Mouse (Mus musculus) hindbrain, embryonic 13.5 days (tissue): ENCODE measurements at regions not wholly inside any gene's neighbourhood (a gene's known extent, or its start where the extent isn't known, plus 50 kb on each side); places are given as distances from the start of the nearest gene placed in this dataset.

Experiments
- ATAC-seq: fragments of 200-750 bp; cut with Nextera tagmentation; 2 replicates; pipeline ENCODE4 v1.8.0; 2017; ENCODE audit warnings: moderate TSS enrichment; ENCODE audit not compliant: low FRiP score
- H3K27ac ChIP-seq: fragments of 300-500 bp; sonication (generic); 2 replicates; pipeline ENCODE4 v1.5.1; 2015; ENCODE audit warnings: inconsistent platforms, mild to moderate bottlenecking, moderate library complexity
- H3K27me3 ChIP-seq: fragments of 300-500 bp; sonication (generic); 2 replicates; pipeline ENCODE4 v1.6.1; 2015; ENCODE audit warnings: mild to moderate bottlenecking, inconsistent platforms
- H3K36me3 ChIP-seq: fragments of 300-500 bp; sonication (generic); 2 replicates; pipeline ENCODE4 v1.6.1; 2015; ENCODE audit warnings: mild to moderate bottlenecking, inconsistent platforms
- H3K4me1 ChIP-seq: fragments of 300-500 bp; sonication (generic); replicated peaks from 2 replicates; pipeline ENCODE4 v1.6.1; 2015; ENCODE audit warnings: inconsistent platforms
- H3K4me2 ChIP-seq: fragments of 300-500 bp; sonication (generic); 2 replicates; pipeline ENCODE4 v1.6.1; 2015; ENCODE audit warnings: inconsistent platforms, mild to moderate bottlenecking, moderate library complexity
- H3K4me3 ChIP-seq: fragments of 300-500 bp; sonication (generic); 2 replicates; pipeline ENCODE4 v1.5.1; 2015; ENCODE audit warnings: mild to moderate bottlenecking, inconsistent platforms
- H3K9ac ChIP-seq: fragments of 300-500 bp; sonication (generic); 2 replicates; pipeline ENCODE4 v1.6.1; 2015; ENCODE audit warnings: mild to moderate bottlenecking, inconsistent platforms
- H3K9me3 ChIP-seq: fragments of 300-500 bp; sonication (generic); 2 replicates; pipeline ENCODE4 v1.6.1; 2016; ENCODE audit warnings: inconsistent platforms
- WGBS: fragments of 180-500 bp; shearing (Covaris S2); methylation state at CpG from one replicate; pipeline ENCODE4 v1.1.7; 2015; 5-methylcytosine and 5-hydroxymethylcytosine counted together

GRCm38 (mm10) chr6:89042478-89043239 is 140.6 kb downstream of the Tpra1 start:
- Histone ChIP-seq H3K9ac (no peak overlapping the region), H3K4me1 (peaks cover 8% of the 10 kb centered on the region; the same call in 1 of the 2 replicates), H3K9me3 (no peaks in the 10 kb centered on the region), H3K4me3 (no peak overlapping the region), H3K4me2 (no peak overlapping the region), H3K36me3 (no peaks in the 10 kb centered on the region), H3K27me3 (peaks cover 36% of the 10 kb centered on the region), H3K27ac (no peak overlapping the region)
- no peak for ATAC-seq
- WGBS: 71% methylated on average over 24 of the region's 24 CpGs

GRCm38 (mm10) chr6:89045436-89045966 is 143.4 kb downstream of the Tpra1 start:
- no peaks in the 10 kb centered on the region for H3K9me3 ChIP-seq
- H3K9ac ChIP-seq: no peak overlapping the region
- WGBS: 66% methylated on average over 4 of the region's 4 CpGs
- no peak overlapping the region for H3K4me3 ChIP-seq
- H3K36me3 ChIP-seq: no peaks in the 10 kb centered on the region
- H3K27me3 ChIP-seq: peaks cover 11% of the 10 kb centered on the region
- peaks cover 8% of the 10 kb centered on the region for H3K4me1 ChIP-seq
- H3K27ac ChIP-seq: no peak overlapping the region
- no peak for ATAC-seq
- no peak overlapping the region for H3K4me2 ChIP-seq

GRCm38 (mm10) chr6:89046476-89046875 is 144.4 kb downstream of the Tpra1 start:
- peaks cover 8% of the 10 kb centered on the region for H3K4me1 ChIP-seq
- H3K27me3 ChIP-seq: peaks cover 4% of the 10 kb centered on the region; the same call in 1 of the 2 replicates
- H3K36me3 ChIP-seq: no peaks in the 10 kb centered on the region
- ATAC-seq: no peak
- no peak overlapping the region for H3K9ac ChIP-seq
- H3K9me3 ChIP-seq: no peaks in the 10 kb centered on the region
- H3K27ac ChIP-seq: no peak overlapping the region
- 89% methylated on average over 2 of the region's 2 CpGs for WGBS
- H3K4me2 ChIP-seq: no peak overlapping the region
- H3K4me3 ChIP-seq: no peak overlapping the region

- 54% methylated on average over 6 of the region's 6 CpGs for WGBS
- Histone ChIP-seq H3K9ac (no peak overlapping the region), H3K4me1 (peaks cover 8% of the 10 kb centered on the region), H3K4me2 (no peak overlapping the region), H3K4me3 (no peak overlapping the region), H3K27me3 (peaks cover 3% of the 10 kb centered on the region; the same call in 1 of the 2 replicates), H3K9me3 (no peaks in the 10 kb centered on the region), H3K27ac (0 out of 2 replicates have a peak overlapping the region, but pooled peaks have one; percentile 1), H3K36me3 (no peaks in the 10 kb centered on the region)
- ATAC-seq: no peak
Measured at GRCm38 (mm10) chr6:89047629-89048332, 145.7 kb downstream of the Tpra1 start.

GRCm38 (mm10) chr6:89049290-89049689 is 147.2 kb downstream of the Tpra1 start:
- Histone ChIP-seq H3K9me3 (no peaks in the 10 kb centered on the region), H3K27me3 (no peaks in the 10 kb centered on the region), H3K36me3 (no peaks in the 10 kb centered on the region), H3K9ac (no peak overlapping the region), H3K27ac (no peak overlapping the region), H3K4me2 (no peak overlapping the region), H3K4me3 (no peak overlapping the region), H3K4me1 (peaks cover 8% of the 10 kb centered on the region)
- WGBS: 23% methylated on average over 1 of the region's 1 CpGs
- 0 out of 2 replicates have a peak, but pooled peaks have one; percentile 13 for ATAC-seq

GRCm38 (mm10) chr6:89050575-89051270 is 148.7 kb downstream of the Tpra1 start:
- Histone ChIP-seq H3K4me1 (peaks cover 8% of the 10 kb centered on the region), H3K4me2 (no peak overlapping the region), H3K9me3 (no peaks in the 10 kb centered on the region), H3K36me3 (no peaks in the 10 kb centered on the region), H3K4me3 (no peak overlapping the region), H3K27me3 (no peaks in the 10 kb centered on the region), H3K9ac (no peak overlapping the region), H3K27ac (no peak overlapping the region)
- ATAC-seq: no peak
- WGBS: 84% methylated on average over 13 of the region's 13 CpGs

- H3K36me3 ChIP-seq: no peaks in the 10 kb centered on the region
- H3K4me2 ChIP-seq: no peak overlapping the region
- no peak for ATAC-seq
- no peaks in the 10 kb centered on the region for H3K9me3 ChIP-seq
- no peak overlapping the region for H3K27ac ChIP-seq
- H3K9ac ChIP-seq: no peak overlapping the region
- peaks cover 2% of the 10 kb centered on the region for H3K4me1 ChIP-seq
- no peak overlapping the region for H3K4me3 ChIP-seq
- WGBS: 85% methylated on average over 9 of the region's 9 CpGs
- H3K27me3 ChIP-seq: no peaks in the 10 kb centered on the region
Measured at GRCm38 (mm10) chr6:89052758-89053460, 150.9 kb downstream of the Tpra1 start.

GRCm38 (mm10) chr6:89054060-89054459 is 152.0 kb downstream of the Tpra1 start:
- H3K9ac ChIP-seq: no peak overlapping the region
- H3K27ac ChIP-seq: no peak overlapping the region
- H3K4me1 ChIP-seq: no peaks in the 10 kb centered on the region
- no peaks in the 10 kb centered on the region for H3K27me3 ChIP-seq
- H3K9me3 ChIP-seq: no peaks in the 10 kb centered on the region
- no peak overlapping the region for H3K4me3 ChIP-seq
- ATAC-seq: no peak
- 73% methylated on average over 13 of the region's 13 CpGs for WGBS
- H3K4me2 ChIP-seq: no peak overlapping the region
- H3K36me3 ChIP-seq: no peaks in the 10 kb centered on the region

GRCm38 (mm10) chr6:89059431-89059975 is 157.5 kb downstream of the Tpra1 start:
- Histone ChIP-seq H3K4me2 (no peak overlapping the region), H3K4me3 (no peak overlapping the region), H3K4me1 (no peaks in the 10 kb centered on the region), H3K27me3 (0 out of 2 replicates have a peak, but pooled peaks cover 4% of the 10 kb centered on the region), H3K36me3 (no peaks in the 10 kb centered on the region), H3K27ac (no peak overlapping the region), H3K9ac (no peak overlapping the region), H3K9me3 (no peaks in the 10 kb centered on the region)
- WGBS: 64% methylated on average over 4 of the region's 4 CpGs
- no peak for ATAC-seq

GRCm38 (mm10) chr6:89064977-89065580 is 163.0 kb downstream of the Tpra1 start:
- 87% methylated on average over 7 of the region's 7 CpGs for WGBS
- Histone ChIP-seq H3K27ac (no peak overlapping the region), H3K4me2 (no peak overlapping the region), H3K4me1 (peaks cover 27% of the 10 kb centered on the region), H3K4me3 (no peak overlapping the region), H3K9me3 (0 out of 2 replicates have a peak, but pooled peaks cover 3% of the 10 kb centered on the region), H3K36me3 (no peaks in the 10 kb centered on the region), H3K27me3 (0 out of 2 replicates have a peak, but pooled peaks cover 4% of the 10 kb centered on the region), H3K9ac (no peak overlapping the region; the same call in 1 of the 2 replicates)
- no peak for ATAC-seq

- no peak overlapping the region for H3K9ac ChIP-seq
- H3K27me3 ChIP-seq: 0 out of 2 replicates have a peak, but pooled peaks cover 4% of the 10 kb centered on the region
- peaks cover 35% of the 10 kb centered on the region for H3K4me1 ChIP-seq
- WGBS: 21% methylated on average over 5 of the region's 5 CpGs
- H3K27ac ChIP-seq: no peak overlapping the region
- no peak overlapping the region for H3K4me2 ChIP-seq
- 0 out of 2 replicates have a peak, but pooled peaks cover 3% of the 10 kb centered on the region for H3K9me3 ChIP-seq
- H3K36me3 ChIP-seq: no peaks in the 10 kb centered on the region
- H3K4me3 ChIP-seq: no peak overlapping the region
- peak; percentile 18; the same call in 1 of the 2 replicates for ATAC-seq
Measured at GRCm38 (mm10) chr6:89066588-89066987, 164.5 kb downstream of the Tpra1 start.
